Mouse (Mus musculus) embryo, embryonic 11.5 days (tissue): ENCODE data around the gene Ing4.
"Not testable (repeated sequence)": the region's sequence is repeated elsewhere in the genome, so short reads cannot be mapped to it uniquely, and the experiment has no call there.

ENCODE experiments used
- DNase-seq: peaks from one replicate; pipeline ENCODE4 v3.0.0-alpha.2; 2012; ENCODE audit warnings: low read depth, low spot score

Ing4 gene

GRCm38 (mm10) chr6:125041047-125041446, 1.5 kb downstream of the Ing4 start:
- no peak for DNase-seq

- DNase-seq = no peak
These were observed 2.5 kb downstream of the Ing4 start for GRCm38 (mm10) chr6:125042081-125042480.

GRCm38 (mm10) chr6:125046691-125047090, 7.1 kb downstream of the Ing4 start:
- DNase-seq = peak; percentile 64

- no peak for DNase-seq
These were observed 10.1 kb downstream of the Ing4 start, which contains the start of gene Acrbp for GRCm38 (mm10) chr6:125049678-125050077. Gene Acrbp, plus strand, starts transcription at chr6:125049689.

GRCm38 (mm10) chr6:125051237-125051636, 11.7 kb downstream of the Ing4 start:
- DNase-seq = no peak

- DNase-seq = no peak
These were observed 21.9 kb downstream of the Ing4 start for GRCm38 (mm10) chr6:125061493-125061892.

- DNase-seq = no peak
These were observed 23.0 kb downstream of the Ing4 start for GRCm38 (mm10) chr6:125062511-125062910.

GRCm38 (mm10) chr6:125063906-125064305, 24.3 kb downstream of the Ing4 start:
- no peak for DNase-seq

- DNase-seq = not testable (repeated sequence)
These were observed 25.7 kb downstream of the Ing4 start for GRCm38 (mm10) chr6:125065223-125065622.

GRCm38 (mm10) chr6:125067571-125067995, 28.0 kb downstream of the Ing4 start, which contains the start of gene Lpar5:
Gene Lpar5, plus strand, starts transcription at chr6:125067920.
- DNase-seq = no peak

- no peak for DNase-seq
These were observed 31.8 kb downstream of the Ing4 start for GRCm38 (mm10) chr6:125071170-125071895.

GRCm38 (mm10) chr6:125071896-125072279, 32.3 kb downstream of the Ing4 start:
- no peak for DNase-seq

GRCm38 (mm10) chr6:125073825-125074224, 34.3 kb downstream of the Ing4 start:
- no peak for DNase-seq

GRCm38 (mm10) chr6:125081394-125081793, 41.8 kb downstream of the Ing4 start:
- DNase-seq = no peak

- peak; percentile 92 for DNase-seq
These were observed 42.4 kb downstream of the Ing4 start for GRCm38 (mm10) chr6:125081797-125082560.

- DNase-seq = no peak
These were observed 43.3 kb downstream of the Ing4 start for GRCm38 (mm10) chr6:125082801-125083386.

- no peak for DNase-seq
These were observed 44.9 kb downstream of the Ing4 start for GRCm38 (mm10) chr6:125084424-125084823.

- DNase-seq = no peak
These were observed 48.4 kb downstream of the Ing4 start for GRCm38 (mm10) chr6:125087937-125088336.

- peak; percentile 80 for DNase-seq
These were observed 49.2 kb downstream of the Ing4 start for GRCm38 (mm10) chr6:125088561-125089321.

GRCm38 (mm10) chr6:125089521-125090321, 50.2 kb downstream of the Ing4 start:
- DNase-seq = peak; percentile 67
